Mouse (Mus musculus): ENCODE measurements around the gene Mutyh. TPM values are rescaled to one million over a fixed set of nuclear protein-coding genes. Genes with fewer than 3 reads are reported as not detected.
"Not testable (repeated sequence)": the region's sequence is repeated elsewhere in the genome, so short reads cannot be mapped to it uniquely, and the experiment has no call there.

The Mutyh gene
- polyA plus RNA-seq, 1 experiment from 2014 or later, result 9.0 TPM

DNA sequence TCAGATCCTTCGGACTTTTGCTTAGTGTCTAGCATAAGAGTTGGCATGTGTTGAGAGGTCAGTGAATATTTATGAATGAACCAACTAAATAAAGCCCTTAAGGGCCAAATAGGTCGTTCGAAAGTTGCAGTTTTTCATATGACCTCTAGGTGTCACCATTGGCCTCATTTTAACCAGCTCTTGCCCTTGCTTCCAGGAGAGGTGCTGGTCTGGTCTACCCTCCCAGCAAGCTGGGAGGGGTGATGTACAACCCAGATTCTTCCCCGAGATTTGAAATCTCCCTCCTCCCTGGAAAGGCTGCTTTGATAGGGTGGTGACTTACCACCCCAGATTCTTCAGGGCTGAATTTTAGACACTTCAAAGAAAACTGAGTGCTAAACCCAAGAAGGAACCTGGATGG, 20.3 kb downstream of the Mutyh start:
- H3K4me1 ChIP-seq (replicated peaks), result peaks cover 25% of the 10 kb centered on the region
- H3K27ac ChIP-seq, result no peak overlapping the region
- H3K27me3 ChIP-seq, result no peaks in the 10 kb centered on the region
- ATAC-seq (ENCODE audit: low FRiP score), result no peak
- no peaks in the 10 kb centered on the region for H3K9me3 ChIP-seq
- no peaks in the 10 kb centered on the region for H3K36me3 ChIP-seq
- WGBS, result 2% methylated on average over 4 of the region's 4 CpGs
- no peak overlapping the region for H3K4me2 ChIP-seq
- no peak overlapping the region for H3K4me3 ChIP-seq
- no peak overlapping the region for H3K9ac ChIP-seq

DNA sequence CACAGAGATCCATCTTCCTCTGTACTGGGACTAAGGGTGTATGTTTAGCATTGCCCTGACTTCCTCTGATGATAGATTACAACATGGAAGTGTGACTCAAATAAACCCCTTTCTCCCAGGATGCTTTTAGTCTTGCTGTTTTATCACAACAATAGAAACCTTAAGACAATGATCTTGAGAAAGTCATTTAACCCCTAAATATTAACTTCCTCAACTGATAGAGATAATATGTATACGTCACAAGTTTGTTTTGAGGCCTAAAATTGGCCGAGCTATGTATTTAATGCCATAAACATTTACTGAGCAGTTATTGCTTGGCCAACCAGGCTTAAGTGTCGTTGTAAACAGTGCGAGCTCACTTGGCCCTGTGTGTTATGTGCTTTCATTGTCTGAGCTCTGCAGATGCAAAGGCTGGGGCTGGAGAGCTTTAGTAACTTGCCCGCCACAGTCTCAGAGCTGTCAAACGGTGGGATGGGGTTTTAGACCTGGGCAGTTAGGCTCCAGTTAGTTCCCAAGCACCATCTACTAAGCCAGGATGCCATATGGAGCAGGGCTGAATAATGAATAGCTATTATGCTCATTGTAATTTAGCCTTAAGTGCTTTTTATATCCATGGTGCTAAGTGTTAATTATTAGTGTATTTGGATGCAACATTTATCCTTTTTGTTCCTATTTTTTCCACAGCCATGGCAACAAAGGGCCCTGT, 22.0 kb downstream of the Mutyh start:
- H3K9ac ChIP-seq, result peak overlapping the region; percentile 16; the same call in 1 of the 2 replicates

DNA sequence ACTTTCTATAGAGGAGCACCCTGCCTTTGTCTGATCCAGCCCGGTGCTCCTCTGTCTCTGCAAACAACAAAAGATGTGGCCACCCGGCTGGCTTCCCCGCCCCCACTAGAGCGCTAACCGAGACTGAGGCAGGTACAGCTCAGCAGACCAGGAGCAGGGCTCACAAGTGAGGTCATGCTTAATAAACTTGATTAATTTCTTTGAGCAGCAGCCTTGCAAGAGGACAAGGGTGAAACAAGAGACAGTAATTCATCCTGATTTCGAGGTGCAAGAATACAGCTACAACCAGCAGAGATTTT, 22.5 kb downstream of the Mutyh start:
- peak overlapping the region; percentile 16; the same call in 1 of the 2 replicates for H3K9ac ChIP-seq

More for the DNA sequence above, 22.0 kb downstream of the Mutyh start:
- Histone ChIP-seq H3K9me3 (no peaks in the 10 kb centered on the region), H3K4me1 (replicated peaks) (peaks cover 19% of the 10 kb centered on the region), H3K27ac (peak overlapping the region; percentile 83), H3K27me3 (no peaks in the 10 kb centered on the region), H3K36me3 (no peaks in the 10 kb centered on the region), H3K4me3 (no peak overlapping the region), H3K4me2 (no peak overlapping the region)
- WGBS, result 35% methylated on average over 6 of the region's 6 CpGs
- peak; percentile 11; the same call in 1 of the 2 replicates for ATAC-seq (ENCODE audit: low FRiP score)

DNA sequence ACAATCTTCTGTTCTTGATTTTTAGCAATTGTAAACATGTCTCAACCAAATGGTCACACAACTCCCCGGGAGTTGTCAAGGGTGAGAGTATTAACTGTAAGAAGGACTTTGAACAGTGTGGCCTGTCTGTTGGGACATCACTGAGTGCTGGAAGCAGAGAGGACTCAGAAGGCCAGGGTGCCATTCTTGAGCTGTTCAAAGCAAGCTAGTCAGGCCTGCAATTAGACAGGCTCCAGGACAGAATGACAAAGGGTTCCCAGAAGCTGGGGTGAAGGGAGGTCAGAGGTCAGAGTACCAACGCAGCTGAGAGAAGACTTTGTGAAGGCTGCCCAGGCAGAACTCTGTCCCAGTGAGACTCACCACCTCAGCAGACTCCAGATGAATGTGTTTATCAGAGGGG, 31.5 kb downstream of the Mutyh start:
- no peak for ATAC-seq (ENCODE audit: low FRiP score)
- H3K4me1 ChIP-seq (replicated peaks), result no peaks in the 10 kb centered on the region
- H3K36me3 ChIP-seq, result no peaks in the 10 kb centered on the region
- no peaks in the 10 kb centered on the region for H3K27me3 ChIP-seq
- H3K9ac ChIP-seq, result no peak overlapping the region
- no peaks in the 10 kb centered on the region for H3K9me3 ChIP-seq
- H3K4me3 ChIP-seq, result no peak overlapping the region
- 18% methylated on average over 2 of the region's 2 CpGs for WGBS
- no peak overlapping the region for H3K4me2 ChIP-seq
- H3K27ac ChIP-seq, result no peak overlapping the region

More for the DNA sequence above, 22.5 kb downstream of the Mutyh start:
- 3% methylated on average over 6 of the region's 6 CpGs for WGBS
- Histone ChIP-seq H3K27me3 (no peaks in the 10 kb centered on the region), H3K9me3 (no peaks in the 10 kb centered on the region), H3K4me3 (no peak overlapping the region), H3K27ac (peak overlapping the region; percentile 83), H3K4me1 (replicated peaks) (peaks cover 18% of the 10 kb centered on the region), H3K36me3 (no peaks in the 10 kb centered on the region), H3K4me2 (no peak overlapping the region)
- ATAC-seq (ENCODE audit: low FRiP score), result peak; percentile 79

DNA sequence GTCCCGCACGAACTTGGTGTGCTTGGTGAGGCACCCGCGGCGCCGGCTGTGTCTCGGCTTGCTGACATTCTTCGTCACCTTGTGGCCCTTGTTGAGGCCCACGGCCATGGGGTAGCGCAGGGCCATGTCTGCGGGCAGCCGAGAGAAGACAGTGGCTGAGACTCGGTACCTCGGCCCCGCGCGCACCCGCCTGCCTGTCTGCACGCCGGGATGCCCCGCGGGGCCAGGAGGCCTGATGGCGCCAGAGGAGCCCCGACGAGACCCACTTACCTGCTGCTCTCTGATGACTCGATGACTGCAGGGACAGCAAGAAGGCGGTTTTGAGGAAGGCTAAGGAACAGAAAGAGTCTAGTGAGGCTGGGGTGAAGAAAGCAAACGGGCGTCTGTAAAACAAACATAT, 32.6 kb downstream of the Mutyh start:
- ATAC-seq (ENCODE audit: low FRiP score); H3K9me3 ChIP-seq; H3K4me1 ChIP-seq (replicated peaks); H3K27me3 ChIP-seq; H3K27ac ChIP-seq; H3K4me3 ChIP-seq; H3K9ac ChIP-seq; H3K36me3 ChIP-seq: not testable (repeated sequence)
- 42% methylated on average over 27 of the region's 29 CpGs for WGBS
- peak overlapping the region; percentile 34 for H3K4me2 ChIP-seq

DNA sequence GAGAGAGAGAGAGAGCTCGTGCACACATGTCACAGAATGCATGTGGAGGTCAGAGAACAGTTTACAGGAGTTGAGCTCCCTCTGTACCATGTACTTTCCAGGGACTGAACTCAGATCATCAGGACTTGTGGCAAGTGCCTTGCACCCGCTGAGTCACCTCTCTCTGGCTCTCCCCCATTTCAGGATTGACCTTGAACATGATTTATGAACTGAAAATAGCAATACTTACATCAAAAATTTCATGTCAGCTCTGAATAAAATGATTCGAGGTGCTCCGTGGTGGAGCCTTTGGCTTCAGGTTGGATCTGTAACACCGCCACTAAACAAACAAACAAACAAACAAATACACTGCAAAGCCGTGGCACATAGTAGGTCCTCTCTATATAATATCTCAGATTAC, 33.3 kb downstream of the Mutyh start:
- H3K27me3 ChIP-seq, result no peaks in the 10 kb centered on the region
- no peaks in the 10 kb centered on the region for H3K9me3 ChIP-seq
- H3K9ac ChIP-seq, result no peak overlapping the region
- H3K4me3 ChIP-seq, result no peak overlapping the region
- H3K4me2 ChIP-seq, result no peak overlapping the region
- H3K36me3 ChIP-seq, result no peaks in the 10 kb centered on the region
- ATAC-seq (ENCODE audit: low FRiP score), result no peak
- no peaks in the 10 kb centered on the region for H3K4me1 ChIP-seq (replicated peaks)
- no peak overlapping the region for H3K27ac ChIP-seq
- 90% methylated on average over 6 of the region's 6 CpGs for WGBS

DNA sequence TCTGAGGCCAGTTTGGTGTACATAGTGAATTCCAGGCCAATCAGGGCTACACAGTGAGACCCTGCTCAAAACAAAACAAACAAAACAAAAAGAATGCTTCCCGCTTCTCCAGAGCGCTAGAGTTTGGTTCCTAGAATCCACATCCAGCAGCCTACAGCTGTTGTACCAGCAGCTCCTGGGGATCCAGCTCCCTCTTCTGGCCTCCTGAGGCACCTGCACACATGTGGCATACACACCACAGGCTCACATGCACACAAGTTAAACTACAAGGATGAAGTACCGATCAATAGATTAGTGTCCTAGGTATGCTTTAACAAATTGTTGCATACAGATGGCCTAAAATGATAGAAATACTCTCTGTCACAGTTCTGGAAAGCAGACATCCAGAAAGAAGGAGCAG, 36.8 kb downstream of the Mutyh start:
- no peak overlapping the region for H3K9ac ChIP-seq
- H3K36me3 ChIP-seq, result no peaks in the 10 kb centered on the region
- H3K4me3 ChIP-seq, result no peak overlapping the region
- no peaks in the 10 kb centered on the region for H3K4me1 ChIP-seq (replicated peaks)
- no peak overlapping the region for H3K27ac ChIP-seq
- H3K9me3 ChIP-seq, result no peaks in the 10 kb centered on the region
- no peak overlapping the region for H3K4me2 ChIP-seq
- WGBS, result 96% methylated on average over 3 of the region's 3 CpGs
- no peak for ATAC-seq (ENCODE audit: low FRiP score)
- H3K27me3 ChIP-seq, result no peaks in the 10 kb centered on the region

DNA sequence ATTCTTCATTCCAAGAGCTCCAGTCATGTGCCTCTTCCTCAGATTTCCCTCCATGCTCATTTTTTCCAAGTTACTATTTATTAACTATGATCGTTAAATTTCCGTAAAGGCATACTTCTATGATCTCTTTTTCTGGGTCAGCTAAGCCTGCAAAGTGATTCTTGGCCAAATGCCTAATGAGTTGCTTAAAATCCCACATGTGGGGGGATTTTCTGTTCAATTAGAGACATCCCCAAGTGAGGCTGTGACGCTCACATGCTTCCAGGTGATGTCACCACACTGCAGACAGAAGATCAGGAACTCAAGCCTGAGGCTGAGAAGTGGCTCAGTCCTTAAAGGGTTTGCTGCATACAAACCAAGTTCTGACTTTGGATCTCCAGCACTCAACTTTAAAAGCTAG, 42.4 kb downstream of the Mutyh start:
- no peak overlapping the region for H3K27ac ChIP-seq
- ATAC-seq (ENCODE audit: low FRiP score), result no peak
- no peak overlapping the region for H3K9ac ChIP-seq
- WGBS, result 76% methylated on average over 3 of the region's 3 CpGs
- no peak overlapping the region for H3K4me2 ChIP-seq
- no peaks in the 10 kb centered on the region for H3K27me3 ChIP-seq
- no peaks in the 10 kb centered on the region for H3K36me3 ChIP-seq
- peaks cover 6% of the 10 kb centered on the region; the same call in 1 of the 2 replicates for H3K4me1 ChIP-seq (replicated peaks)
- H3K9me3 ChIP-seq, result no peaks in the 10 kb centered on the region
- no peak overlapping the region for H3K4me3 ChIP-seq

DNA sequence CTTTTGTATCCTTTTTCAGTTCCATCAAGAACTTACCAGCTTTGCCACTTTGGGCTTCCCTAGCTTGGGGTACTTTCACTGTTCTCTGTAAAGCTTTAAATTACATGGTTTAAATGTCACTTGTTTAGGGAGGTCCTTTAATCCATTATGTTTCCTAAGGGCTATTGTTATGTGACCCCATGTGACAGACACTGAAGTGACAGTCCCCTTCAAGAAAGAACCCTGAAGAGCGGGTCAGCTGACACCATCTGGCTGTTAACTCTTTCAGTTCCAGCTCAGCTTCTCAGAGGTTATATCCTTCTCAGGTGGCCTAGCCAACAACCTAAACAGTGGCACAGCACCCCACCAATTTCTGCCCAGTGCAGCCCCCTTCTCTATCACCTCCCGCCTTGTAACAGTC, 46.8 kb downstream of the Mutyh start:
- ATAC-seq (ENCODE audit: low FRiP score), result no peak
- no peaks in the 10 kb centered on the region for H3K36me3 ChIP-seq
- H3K27ac ChIP-seq, result no peak overlapping the region
- no peaks in the 10 kb centered on the region for H3K27me3 ChIP-seq
- no peak overlapping the region for H3K9ac ChIP-seq
- 13% methylated on average over 2 of the region's 2 CpGs for WGBS
- H3K9me3 ChIP-seq, result no peaks in the 10 kb centered on the region
- H3K4me3 ChIP-seq, result no peak overlapping the region
- peaks cover 6% of the 10 kb centered on the region; the same call in 1 of the 2 replicates for H3K4me1 ChIP-seq (replicated peaks)
- H3K4me2 ChIP-seq, result no peak overlapping the region

DNA sequence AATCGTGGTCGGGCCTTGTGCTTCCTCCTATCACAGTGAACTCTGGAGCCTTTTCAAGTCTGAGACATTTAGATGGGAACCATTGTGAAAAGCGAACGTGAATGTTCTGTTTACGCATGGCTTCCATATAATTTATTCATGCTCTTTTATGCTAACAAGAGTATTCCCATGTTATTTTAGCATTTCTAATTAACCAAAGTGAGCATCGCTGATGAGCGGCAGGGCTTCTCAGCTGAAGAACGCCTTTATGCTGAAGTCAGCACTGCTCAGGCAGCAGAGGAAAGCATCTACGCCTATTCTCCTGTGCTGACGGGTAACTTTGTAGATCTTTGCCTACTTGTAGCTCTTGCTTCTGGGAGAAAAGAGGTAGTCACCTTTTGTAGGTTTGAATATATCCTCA, 49.7 kb downstream of the Mutyh start:
- 51% methylated on average over 10 of the region's 10 CpGs for WGBS
- peaks cover 6% of the 10 kb centered on the region; the same call in 1 of the 2 replicates for H3K4me1 ChIP-seq (replicated peaks)
- H3K4me2 ChIP-seq, result no peak overlapping the region
- H3K9me3 ChIP-seq, result no peaks in the 10 kb centered on the region
- ATAC-seq (ENCODE audit: low FRiP score), result no peak; the same call in 1 of the 2 replicates
- no peak overlapping the region for H3K4me3 ChIP-seq
- no peak overlapping the region for H3K27ac ChIP-seq
- no peaks in the 10 kb centered on the region for H3K27me3 ChIP-seq
- no peaks in the 10 kb centered on the region for H3K36me3 ChIP-seq
- no peak overlapping the region for H3K9ac ChIP-seq

DNA sequence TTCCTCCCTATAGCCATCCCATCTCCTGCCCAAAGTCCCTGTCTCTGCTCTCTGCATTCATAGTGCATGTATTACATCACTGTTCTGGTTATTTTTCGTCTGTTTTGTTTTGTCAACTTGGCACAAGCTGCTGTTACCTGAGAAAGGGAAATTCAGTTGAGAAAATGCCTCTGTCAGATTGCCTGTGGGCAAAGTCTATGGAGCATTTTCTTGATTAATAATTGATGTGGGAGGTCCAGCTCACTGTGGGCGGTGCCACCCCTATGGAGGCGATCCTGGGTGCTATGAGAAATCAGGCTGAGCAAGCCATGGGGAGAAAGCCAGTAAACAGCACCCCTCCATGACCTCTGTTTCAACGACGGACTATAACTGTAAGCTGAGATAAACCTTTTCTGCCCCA, 52.2 kb downstream of the Mutyh start:
- Histone ChIP-seq H3K27me3 (no peaks in the 10 kb centered on the region), H3K4me3 (no peak overlapping the region), H3K9ac (no peak overlapping the region), H3K9me3 (no peaks in the 10 kb centered on the region), H3K4me2 (no peak overlapping the region), H3K27ac (no peak overlapping the region), H3K4me1 (replicated peaks) (no peaks in the 10 kb centered on the region), H3K36me3 (no peaks in the 10 kb centered on the region)
- ATAC-seq (ENCODE audit: low FRiP score), result no peak
- 79% methylated on average over 5 of the region's 5 CpGs for WGBS

DNA sequence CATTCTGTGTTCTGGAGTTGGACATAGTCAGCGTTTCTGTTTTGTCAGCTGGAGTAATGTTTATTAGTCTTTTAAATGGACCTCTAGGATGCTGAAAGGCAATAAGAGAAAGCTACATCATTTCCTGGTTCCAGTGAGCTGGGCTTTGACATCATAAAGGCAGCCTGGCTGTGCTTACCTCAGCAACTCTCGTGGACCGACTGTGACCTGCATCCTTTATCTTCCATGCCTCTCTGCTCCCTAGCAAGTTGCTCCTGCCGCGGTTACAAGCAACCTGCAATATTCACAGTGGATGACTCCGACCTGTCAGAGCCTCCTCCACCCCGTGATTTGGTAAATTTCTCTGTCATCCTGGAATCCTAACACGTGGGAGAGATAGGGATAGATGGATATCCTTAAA, 54.5 kb downstream of the Mutyh start:
- no peaks in the 10 kb centered on the region for H3K4me1 ChIP-seq (replicated peaks)
- no peak overlapping the region for H3K9ac ChIP-seq
- no peak for ATAC-seq (ENCODE audit: low FRiP score)
- H3K36me3 ChIP-seq, result no peaks in the 10 kb centered on the region
- H3K9me3 ChIP-seq, result no peaks in the 10 kb centered on the region
- H3K27me3 ChIP-seq, result no peaks in the 10 kb centered on the region
- no peak overlapping the region for H3K27ac ChIP-seq
- 73% methylated on average over 8 of the region's 8 CpGs for WGBS
- H3K4me2 ChIP-seq, result no peak overlapping the region
- no peak overlapping the region for H3K4me3 ChIP-seq

Data from hindbrain, embryonic 13.5 days (tissue).